Mouse (Mus musculus) adrenal gland, postnatal 36 days (tissue): ENCODE results near the gene 1700003F12Rik. TPM values are rescaled to one million over a fixed set of nuclear protein-coding genes. Genes with fewer than 3 reads are reported as not detected.

Experiments
- DNase-seq, 2 experiments: peaks; one replicate each; pipeline ENCODE4 v3.0.0; 2021; ENCODE audit warnings: mixed read lengths in 1 of 2
- total RNA-seq, 2 experiments: library from RNA; stranded (reverse); gene quantifications; 2 replicates each; pipeline ENCODE4 v1.2.3; 2021

Gene 1700003F12Rik
- total RNA-seq, 2 experiments from 2014 or later: 0.43 TPM; not detected in 1

GRCm38 (mm10) chr2:154549127-154549885 lies 2.4 kb downstream of the 1700003F12Rik start:
- DNase-seq: peak; percentile 79 to 87

GRCm38 (mm10) chr2:154549886-154550189 lies 3.0 kb downstream of the 1700003F12Rik start:
- DNase-seq: no peak

GRCm38 (mm10) chr2:154550937-154551336 lies 4.1 kb downstream of the 1700003F12Rik start:
- no peak for DNase-seq

- DNase-seq: no peak
Observed at GRCm38 (mm10) chr2:154551476-154551875, 4.6 kb downstream of the 1700003F12Rik start, which contains the start of gene Actl10. TSS of gene Actl10 (plus strand) at chr2:154551776.

- DNase-seq: no peak
Observed at GRCm38 (mm10) chr2:154551927-154552326, 5.0 kb downstream of the 1700003F12Rik start.

- DNase-seq: peak; percentile 77 to 87
Observed at GRCm38 (mm10) chr2:154552424-154552907, 5.6 kb downstream of the 1700003F12Rik start.

- DNase-seq: no peak
Observed at GRCm38 (mm10) chr2:154555235-154555634, 8.3 kb downstream of the 1700003F12Rik start.

- DNase-seq: no peak
Observed at GRCm38 (mm10) chr2:154557184-154557832, 10.4 kb downstream of the 1700003F12Rik start.

- DNase-seq: peak; percentile 69 to 77
Observed at GRCm38 (mm10) chr2:154558264-154559039, 11.6 kb downstream of the 1700003F12Rik start, which contains the start of gene Necab3. TSS of gene Necab3 (minus strand) at chr2:154558890.

- no peak for DNase-seq
Observed at GRCm38 (mm10) chr2:154563612-154564170, 16.8 kb downstream of the 1700003F12Rik start.

GRCm38 (mm10) chr2:154565562-154565961 lies 18.7 kb downstream of the 1700003F12Rik start:
- DNase-seq: no peak

GRCm38 (mm10) chr2:154566641-154567040 lies 19.8 kb downstream of the 1700003F12Rik start:
- no peak for DNase-seq

- no peak for DNase-seq
Observed at GRCm38 (mm10) chr2:154567766-154568165, 20.9 kb downstream of the 1700003F12Rik start.

- peak; percentile 25 to 44 for DNase-seq
Observed at GRCm38 (mm10) chr2:154568329-154569070, 21.6 kb downstream of the 1700003F12Rik start.

GRCm38 (mm10) chr2:154569071-154569748 lies 22.3 kb downstream of the 1700003F12Rik start:
- DNase-seq: peak; percentile 79 to 90

- DNase-seq: peak; percentile 97 to 99
Observed at GRCm38 (mm10) chr2:154569836-154570286, 23.0 kb downstream of the 1700003F12Rik start, which contains the start of gene E2f1. TSS of gene E2f1 (minus strand) at chr2:154569892.

GRCm38 (mm10) chr2:154570666-154571065 lies 23.8 kb downstream of the 1700003F12Rik start:
- DNase-seq: no peak

- DNase-seq: no peak
Observed at GRCm38 (mm10) chr2:154571266-154571665, 24.4 kb downstream of the 1700003F12Rik start.

GRCm38 (mm10) chr2:154571976-154572375 lies 25.1 kb downstream of the 1700003F12Rik start:
- DNase-seq: no peak

- DNase-seq: no peak
Observed at GRCm38 (mm10) chr2:154572996-154573395, 26.1 kb downstream of the 1700003F12Rik start.

GRCm38 (mm10) chr2:154574271-154574670 lies 27.4 kb downstream of the 1700003F12Rik start:
- DNase-seq: no peak
